Mouse (Mus musculus): ENCODE data around the gene 1700067P10Rik. TPM values are rescaled to one million over a fixed set of nuclear protein-coding genes. Genes with fewer than 3 reads are reported as not detected.

1700067P10Rik gene
- not detected for polyA plus RNA-seq (2017; shearing (Covaris generic))

DNA sequence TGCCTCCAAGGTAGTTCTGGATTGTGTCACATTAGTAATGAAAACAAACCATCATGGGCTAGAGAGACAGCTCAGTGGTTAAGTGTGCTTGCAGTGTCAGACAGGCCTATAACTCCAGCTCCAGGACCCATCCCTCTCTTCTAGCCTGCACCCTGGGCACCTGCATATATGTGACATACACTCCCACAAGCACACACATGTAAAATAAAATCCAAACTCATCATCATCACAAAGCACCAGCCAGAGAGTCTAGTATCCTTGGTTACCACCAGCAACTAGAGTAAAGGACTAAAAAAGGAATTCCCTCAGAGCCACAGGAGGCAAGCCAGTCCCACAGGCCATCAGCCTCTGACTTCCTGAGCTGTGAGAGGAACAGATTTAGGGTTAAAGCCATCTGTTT is at the start of gene 1700067P10Rik:
TSS of gene 1700067P10Rik (plus strand) at position 301 of the 400 bp plus-strand sequence.

Other genes starting within 250 kb of the 1700067P10Rik start
- 43.2 TPM for gene Foxp4, start 164.7 kb upstream of the 1700067P10Rik start, polyA plus RNA-seq (2017; shearing (Covaris generic))
- gene 1700122O11Rik, start 51.0 kb upstream of the 1700067P10Rik start, polyA plus RNA-seq (2017; shearing (Covaris generic)): not detected
- gene 9830107B12Rik, start 56.9 kb downstream of the 1700067P10Rik start, polyA plus RNA-seq (2017; shearing (Covaris generic)): 0.07 TPM
- not detected for gene A530064D06Rik, start 78.0 kb downstream of the 1700067P10Rik start, polyA plus RNA-seq (2017; shearing (Covaris generic))
- not detected for gene Trem1, start 143.4 kb downstream of the 1700067P10Rik start, polyA plus RNA-seq (2017; shearing (Covaris generic))
- gene Trem3, start 158.5 kb downstream of the 1700067P10Rik start, polyA plus RNA-seq (2017; shearing (Covaris generic)): not detected
- gene Treml4, start 175.0 kb downstream of the 1700067P10Rik start, polyA plus RNA-seq (2017; shearing (Covaris generic)): 1.2 TPM
- gene Treml2, start 210.2 kb downstream of the 1700067P10Rik start, polyA plus RNA-seq (2017; shearing (Covaris generic)): 32.8 TPM
- gene B430306N03Rik, start 226.8 kb downstream of the 1700067P10Rik start, polyA plus RNA-seq (2017; shearing (Covaris generic)): 4.9 TPM

Data from CD4-positive, CD25-positive, alpha-beta regulatory T cell (primary cell).